Mouse (Mus musculus) liver, embryonic 14.5 days (tissue): ENCODE measurements around the gene Zfp865.

Source experiments
- CTCF ChIP-seq: IDR thresholded peaks from 2 replicates; pipeline ENCODE4 v1.5.1; 2016; ENCODE audit warnings: antibody characterized with exemption, low read depth, control low read depth
- EP300 ChIP-seq: IDR thresholded peaks from 2 replicates; pipeline ENCODE4 v1.6.1; 2016; ENCODE audit warnings: antibody characterized with exemption, low read depth

GRCm38 (mm10) chr7:5060239-5060731, 40.1 kb downstream of the Zfp865 start:
- TF ChIP-seq CTCF (peak; percentile 94), EP300 (no peak)
